Mouse (Mus musculus) gonadal fat pad, adult 2 months (tissue): ENCODE results near the gene Cep95. TPM values are rescaled to one million over a fixed set of nuclear protein-coding genes. Genes with fewer than 3 reads are reported as not detected.
A peak's percentile ranks its signal among the peaks of the same experiment; 100 is the strongest.
"Not testable (repeated sequence)": the region's sequence is repeated elsewhere in the genome, so short reads cannot be mapped to it uniquely, and the experiment has no call there.

Experiments
- DNase-seq: peaks from one replicate; pipeline ENCODE4 v3.0.0-alpha.2; 2012; ENCODE audit warnings: low read depth
- polyA plus RNA-seq: library from polyadenylated mRNA; depleted of rRNA; stranded (reverse); fragments of >200 nt; gene quantifications from 2 replicates; pipeline ENCODE4 v1.2.3, GENCODE M21; 2012

The Cep95 gene
- polyA plus RNA-seq, 1 experiment, result 4.5 TPM

DNA sequence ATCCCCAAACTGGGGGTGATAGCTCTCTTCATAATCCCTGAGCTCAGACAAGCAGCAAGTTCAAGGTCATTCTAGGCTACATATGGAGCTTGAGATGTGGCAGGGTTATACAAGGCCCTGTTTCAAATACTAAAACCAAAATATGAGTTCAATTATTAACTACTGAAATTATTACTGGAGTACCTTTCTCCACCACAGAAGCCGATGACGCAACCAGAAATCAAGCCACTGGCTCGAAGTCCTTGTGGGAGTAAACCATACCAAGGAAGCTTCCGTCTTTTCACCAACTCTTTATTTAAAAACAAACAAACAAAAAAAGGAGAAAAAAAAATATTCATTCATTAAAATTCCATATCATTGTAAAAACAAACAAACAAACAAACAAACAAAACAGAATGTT, 12.1 kb upstream of the Cep95 start:
- DNase-seq, result no peak

DNA sequence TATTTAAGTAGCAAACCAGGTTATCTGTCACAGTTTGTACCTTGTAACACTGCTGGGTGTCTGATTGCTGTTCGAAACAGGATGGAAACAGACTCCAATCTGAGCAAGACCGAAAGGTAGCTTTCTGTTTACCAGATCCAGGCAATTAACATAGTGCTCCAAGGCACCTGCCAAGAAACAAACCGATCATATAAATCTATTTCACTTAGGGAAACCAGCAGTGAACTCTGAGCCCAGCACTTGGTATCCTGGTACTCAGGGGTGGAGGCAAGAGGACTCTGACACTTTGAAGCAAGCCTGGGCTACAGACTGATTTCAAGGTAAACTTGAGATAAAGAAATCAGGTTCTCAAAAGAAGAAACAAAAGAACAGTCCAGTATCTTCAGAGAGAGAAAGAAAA, 11.7 kb upstream of the Cep95 start:
- no peak for DNase-seq

- no peak for DNase-seq
These were observed 10.9 kb upstream of the Cep95 start for GRCm38 (mm10) chr11:106778132-106778531.

- DNase-seq, result no peak
These were observed 10.3 kb upstream of the Cep95 start for GRCm38 (mm10) chr11:106778589-106779387.

- peak; percentile 56 for DNase-seq
These were observed 9.5 kb upstream of the Cep95 start, which contains the start of gene Polg2 for GRCm38 (mm10) chr11:106779388-106780088. Polg2 (minus strand) TSS chr11:106779537.

- DNase-seq, result no peak
These were observed 9.0 kb upstream of the Cep95 start for GRCm38 (mm10) chr11:106780089-106780425.

GRCm38 (mm10) chr11:106780590-106781220, 8.3 kb upstream of the Cep95 start:
- no peak for DNase-seq

DNA sequence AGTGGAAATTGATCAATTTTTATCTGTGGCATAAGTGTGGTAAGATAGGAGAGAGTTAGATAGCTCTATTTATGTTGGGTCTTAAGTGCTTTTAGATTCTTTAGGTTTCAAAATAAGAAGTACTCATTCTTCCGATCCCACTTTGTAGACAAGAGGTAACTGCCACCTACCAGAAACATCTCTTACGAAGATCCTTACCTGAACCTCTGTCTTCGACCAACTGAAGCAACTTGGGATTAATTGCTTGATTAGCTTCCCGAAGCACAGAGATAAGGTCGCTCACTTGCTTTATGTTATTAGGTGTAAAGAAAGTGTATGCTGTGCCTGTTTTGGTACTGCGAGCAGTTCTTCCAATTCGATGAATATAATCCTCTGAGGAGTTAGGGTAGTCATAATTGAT, 6.8 kb upstream of the Cep95 start:
- DNase-seq, result not testable (repeated sequence)

DNA sequence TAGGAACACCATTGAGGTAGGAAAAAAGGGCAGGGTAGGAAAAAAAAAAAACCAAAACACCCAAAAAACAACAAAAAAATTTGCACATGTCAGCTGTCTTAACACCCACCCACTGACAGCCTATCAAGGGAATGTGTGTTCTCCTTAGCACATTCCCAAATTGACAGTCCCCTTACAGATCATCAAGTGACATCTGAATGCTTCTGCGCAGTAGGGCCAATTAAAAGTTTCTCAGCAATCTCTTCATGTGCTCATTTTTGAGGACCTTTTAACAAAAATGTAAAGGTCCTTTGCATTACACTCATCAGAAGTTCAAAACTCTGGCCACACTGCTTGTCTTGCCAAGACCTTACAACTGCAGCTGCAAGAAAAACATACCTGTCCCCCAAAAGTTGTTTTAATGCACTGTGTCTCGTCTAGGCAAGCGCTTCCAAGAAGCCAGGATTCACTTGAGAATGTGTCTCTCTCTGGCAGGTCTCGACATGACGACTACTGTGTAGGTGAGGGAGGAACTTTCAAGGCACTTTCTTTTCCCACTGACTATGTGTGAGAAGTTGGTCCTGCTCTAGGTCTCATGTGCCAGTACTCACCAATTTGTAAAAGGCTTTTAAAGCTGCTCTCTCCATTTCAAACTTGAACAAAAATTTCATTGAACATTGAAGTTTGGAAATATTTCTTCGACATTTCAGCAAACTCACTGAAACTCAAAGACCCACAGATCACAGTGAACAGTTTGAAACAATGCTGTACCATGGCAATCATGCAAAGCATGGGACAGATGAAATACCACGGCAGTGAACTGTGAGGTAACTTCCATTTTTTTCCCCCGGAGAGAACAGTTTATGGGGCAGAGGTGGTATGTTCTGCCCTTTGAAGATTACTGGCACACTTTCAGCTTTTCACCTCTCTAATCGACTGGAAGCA, 5.9 kb upstream of the Cep95 start:
- DNase-seq, result no peak

- no peak for DNase-seq
These were observed 4.6 kb upstream of the Cep95 start for GRCm38 (mm10) chr11:106784476-106784875.

DNA sequence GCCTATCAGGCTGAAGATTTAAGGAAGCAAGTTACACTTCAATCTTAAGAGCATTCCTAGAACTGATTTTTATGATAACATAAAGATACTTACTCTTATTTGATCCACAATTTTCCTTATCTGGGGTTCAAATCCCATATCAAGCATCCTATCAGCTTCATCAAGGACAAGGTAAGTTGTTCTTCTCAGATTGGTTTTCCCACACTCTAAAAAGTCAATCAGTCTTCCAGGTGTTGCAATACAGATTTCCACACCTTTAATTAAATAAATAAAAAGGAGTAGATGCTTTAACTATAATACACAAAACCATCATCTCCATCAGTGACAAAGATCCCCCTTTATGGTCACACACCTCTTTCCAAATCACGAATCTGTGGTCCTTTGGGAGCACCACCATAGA, 4.0 kb upstream of the Cep95 start:
- DNase-seq, result no peak

- DNase-seq, result no peak
These were observed 1.7 kb upstream of the Cep95 start for GRCm38 (mm10) chr11:106787131-106788025.

GRCm38 (mm10) chr11:106788026-106788774, 852 bp upstream of the Cep95 start:
- DNase-seq, result no peak

DNA sequence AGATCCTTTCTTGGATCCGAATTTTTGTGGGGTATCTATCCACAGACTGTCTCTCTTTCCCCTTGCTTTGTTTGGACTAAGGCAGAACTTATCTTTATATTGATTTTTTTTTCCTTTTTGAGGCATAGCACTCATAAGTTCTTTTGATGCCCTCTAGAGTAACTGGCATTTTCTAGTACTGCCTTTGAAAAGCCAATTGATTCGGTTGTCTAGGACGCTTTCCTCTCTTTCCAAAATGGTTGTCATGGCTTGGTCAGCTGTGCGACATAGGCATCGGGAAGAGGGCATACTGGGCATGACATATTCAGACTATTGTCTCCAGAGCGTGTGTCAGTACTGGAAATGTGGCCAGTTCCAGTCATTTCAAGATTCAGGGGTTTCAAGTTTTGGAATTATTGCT, 597 bp downstream of the Cep95 start:
- no peak for DNase-seq

- DNase-seq, result no peak
These were observed 4.8 kb downstream of the Cep95 start for GRCm38 (mm10) chr11:106793846-106794245.

DNA sequence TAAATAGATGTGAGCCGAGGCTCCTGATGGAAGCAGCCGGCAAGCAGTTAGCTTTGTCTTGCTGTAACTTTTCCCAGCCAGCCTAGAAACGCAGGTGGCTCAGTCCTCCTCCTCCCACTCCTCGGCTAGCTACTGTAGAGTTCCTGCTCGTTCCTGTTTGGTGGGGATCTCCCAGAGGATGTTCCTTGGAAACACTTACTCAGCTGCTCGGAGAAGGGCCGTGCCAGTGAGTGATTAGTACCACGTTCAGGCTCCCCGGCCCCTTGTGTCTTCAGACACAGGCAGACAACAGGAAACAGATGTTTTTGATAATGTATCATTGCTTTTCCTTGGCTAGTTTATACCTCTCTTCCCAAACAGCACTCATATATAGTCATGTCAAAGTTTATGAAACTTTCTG, 6.6 kb downstream of the Cep95 start:
- no peak for DNase-seq

DNA sequence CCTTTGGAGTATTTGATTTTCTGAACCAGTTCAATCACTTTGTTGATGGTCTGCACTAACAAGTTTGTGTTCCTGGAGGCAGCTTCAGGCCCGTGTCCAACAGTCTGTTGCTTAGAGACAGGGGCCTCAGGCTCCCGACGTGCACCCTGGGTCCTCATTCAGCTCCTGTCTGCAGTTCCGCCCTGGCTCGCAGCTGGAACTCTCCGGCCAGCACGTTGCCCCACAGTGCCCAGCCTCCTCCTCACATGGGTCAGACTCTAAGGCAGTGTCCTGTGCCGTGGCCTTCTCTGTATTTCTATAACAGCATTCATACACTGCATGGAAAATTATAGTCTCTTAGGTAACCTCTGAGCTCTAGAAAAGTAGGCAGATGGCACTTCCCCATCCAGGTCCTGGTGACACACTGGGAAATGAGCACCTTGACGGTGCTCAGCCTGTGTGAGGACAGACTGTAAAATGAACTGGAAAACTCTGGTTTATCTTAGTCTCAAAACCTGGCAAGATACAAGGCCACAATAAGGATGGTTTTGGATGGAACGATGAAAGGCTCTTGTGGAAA, 13.1 kb downstream of the Cep95 start:
- DNase-seq, result no peak

GRCm38 (mm10) chr11:106807442-106807841, 18.4 kb downstream of the Cep95 start:
- not testable (repeated sequence) for DNase-seq

GRCm38 (mm10) chr11:106812410-106813136, 23.5 kb downstream of the Cep95 start:
- no peak for DNase-seq
